Mouse (Mus musculus): ENCODE data around the gene Narfl.
"Not testable (repeated sequence)": the region's sequence is repeated elsewhere in the genome, so short reads cannot be mapped to it uniquely, and the experiment has no call there.

The Narfl gene

GRCm38 (mm10) chr17:25773549-25774120, at the start of gene Narfl:
TSS of gene Narfl (plus strand) at chr17:25773776.
- peak; percentile 99 for DNase-seq (ENCODE audit: low spot score)

- no peak for DNase-seq (ENCODE audit: low spot score)
Observed at GRCm38 (mm10) chr17:25723919-25724318, 49.7 kb upstream of the Narfl start.

- no peak for DNase-seq (ENCODE audit: low spot score)
Observed at GRCm38 (mm10) chr17:25725264-25725663, 48.3 kb upstream of the Narfl start.

- peak; percentile 100 for DNase-seq (ENCODE audit: low spot score)
Observed at GRCm38 (mm10) chr17:25727265-25728008, 46.1 kb upstream of the Narfl start, which contains the start of the genes Chtf18 and Rpusd1. TSS of gene Chtf18 (minus strand) at chr17:25727419. TSS of gene Rpusd1 (plus strand) at chr17:25727670.

GRCm38 (mm10) chr17:25728009-25728270, 45.6 kb upstream of the Narfl start:
- no peak for DNase-seq (ENCODE audit: low spot score)

- peak; percentile 93 for DNase-seq (ENCODE audit: low spot score)
Observed at GRCm38 (mm10) chr17:25732082-25732481, 41.5 kb upstream of the Narfl start.

GRCm38 (mm10) chr17:25735246-25735645, 38.3 kb upstream of the Narfl start:
- no peak for DNase-seq (ENCODE audit: low spot score)

- no peak for DNase-seq (ENCODE audit: low spot score)
Observed at GRCm38 (mm10) chr17:25735745-25736144, 37.8 kb upstream of the Narfl start, which contains the start of gene Mslnl. TSS of gene Mslnl (plus strand) at chr17:25736042.

GRCm38 (mm10) chr17:25738861-25739260, 34.7 kb upstream of the Narfl start:
- DNase-seq (ENCODE audit: low spot score), result no peak

- not testable (repeated sequence) for DNase-seq (ENCODE audit: low spot score)
Observed at GRCm38 (mm10) chr17:25741471-25741870, 32.1 kb upstream of the Narfl start.

- no peak for DNase-seq (ENCODE audit: low spot score)
Observed at GRCm38 (mm10) chr17:25743831-25744230, 29.7 kb upstream of the Narfl start.

GRCm38 (mm10) chr17:25744311-25744710, 29.3 kb upstream of the Narfl start:
- DNase-seq (ENCODE audit: low spot score), result no peak

- no peak for DNase-seq (ENCODE audit: low spot score)
Observed at GRCm38 (mm10) chr17:25748238-25748637, 25.3 kb upstream of the Narfl start.

- DNase-seq (ENCODE audit: low spot score), result no peak
Observed at GRCm38 (mm10) chr17:25749314-25749713, 24.3 kb upstream of the Narfl start.

- DNase-seq (ENCODE audit: low spot score), result peak; percentile 86
Observed at GRCm38 (mm10) chr17:25751446-25751845, 22.1 kb upstream of the Narfl start.

- DNase-seq (ENCODE audit: low spot score), result no peak
Observed at GRCm38 (mm10) chr17:25754241-25754640, 19.3 kb upstream of the Narfl start, which contains the start of gene Msln. TSS of gene Msln (minus strand) at chr17:25754378.

- DNase-seq (ENCODE audit: low spot score), result no peak
Observed at GRCm38 (mm10) chr17:25755086-25755485, 18.5 kb upstream of the Narfl start.

GRCm38 (mm10) chr17:25755627-25756377, 17.8 kb upstream of the Narfl start:
- no peak for DNase-seq (ENCODE audit: low spot score)

- no peak for DNase-seq (ENCODE audit: low spot score)
Observed at GRCm38 (mm10) chr17:25756378-25757242, 17.0 kb upstream of the Narfl start.

- DNase-seq (ENCODE audit: low spot score), result no peak
Observed at GRCm38 (mm10) chr17:25757691-25758090, 15.9 kb upstream of the Narfl start.

- DNase-seq (ENCODE audit: low spot score), result no peak
Observed at GRCm38 (mm10) chr17:25760148-25760547, 13.4 kb upstream of the Narfl start.

GRCm38 (mm10) chr17:25761561-25761970, 12.0 kb upstream of the Narfl start:
- no peak for DNase-seq (ENCODE audit: low spot score)

All from MN1 (cell line).